Mouse (Mus musculus) frontal cortex, adult (tissue): ENCODE results near the gene Ttll1.
A peak's percentile ranks its signal among the peaks of the same experiment; 100 is the strongest.

Source experiments
- ATAC-seq: cut with Nextera tagmentation; 2 replicates; pipeline ENCODE4 v1.9.2; 2017; ENCODE audit warnings: mild to moderate bottlenecking, moderate library complexity, mixed read lengths; ENCODE audit not compliant: low TSS enrichment

Ttll1 gene

DNA sequence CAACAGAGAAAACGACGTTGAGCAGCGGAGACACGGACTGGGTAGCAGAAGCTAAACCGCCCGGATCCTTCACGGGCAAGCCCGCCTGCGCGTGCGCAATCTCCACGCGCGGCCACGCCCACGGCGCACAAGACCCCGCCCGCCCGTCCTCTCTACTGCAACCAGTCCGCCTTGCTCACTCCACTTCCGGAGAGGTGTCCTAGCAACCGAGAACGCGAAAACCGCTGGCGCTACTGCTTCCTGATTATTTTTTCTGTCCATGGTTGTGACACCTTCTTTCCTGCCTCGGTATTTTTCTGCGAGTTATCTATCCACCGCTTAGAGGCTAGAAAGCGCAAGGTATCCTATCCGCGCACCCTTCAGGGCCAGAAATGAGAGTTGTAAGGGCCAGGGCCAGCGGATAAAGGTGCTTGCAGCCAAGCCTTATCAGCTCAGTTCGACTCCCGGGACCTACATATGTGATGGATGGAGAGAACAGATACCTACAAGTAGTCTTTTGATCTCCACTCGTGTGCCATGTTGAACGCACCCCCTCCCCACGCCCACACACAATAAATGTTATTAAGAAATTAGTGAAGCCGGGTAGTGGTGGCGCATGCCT lies at the start of gene Ttll1:
TSS of gene Ttll1 (minus strand) at position 89 of the 601 bp plus-strand sequence.
- ATAC-seq: peak; percentile 98

DNA sequence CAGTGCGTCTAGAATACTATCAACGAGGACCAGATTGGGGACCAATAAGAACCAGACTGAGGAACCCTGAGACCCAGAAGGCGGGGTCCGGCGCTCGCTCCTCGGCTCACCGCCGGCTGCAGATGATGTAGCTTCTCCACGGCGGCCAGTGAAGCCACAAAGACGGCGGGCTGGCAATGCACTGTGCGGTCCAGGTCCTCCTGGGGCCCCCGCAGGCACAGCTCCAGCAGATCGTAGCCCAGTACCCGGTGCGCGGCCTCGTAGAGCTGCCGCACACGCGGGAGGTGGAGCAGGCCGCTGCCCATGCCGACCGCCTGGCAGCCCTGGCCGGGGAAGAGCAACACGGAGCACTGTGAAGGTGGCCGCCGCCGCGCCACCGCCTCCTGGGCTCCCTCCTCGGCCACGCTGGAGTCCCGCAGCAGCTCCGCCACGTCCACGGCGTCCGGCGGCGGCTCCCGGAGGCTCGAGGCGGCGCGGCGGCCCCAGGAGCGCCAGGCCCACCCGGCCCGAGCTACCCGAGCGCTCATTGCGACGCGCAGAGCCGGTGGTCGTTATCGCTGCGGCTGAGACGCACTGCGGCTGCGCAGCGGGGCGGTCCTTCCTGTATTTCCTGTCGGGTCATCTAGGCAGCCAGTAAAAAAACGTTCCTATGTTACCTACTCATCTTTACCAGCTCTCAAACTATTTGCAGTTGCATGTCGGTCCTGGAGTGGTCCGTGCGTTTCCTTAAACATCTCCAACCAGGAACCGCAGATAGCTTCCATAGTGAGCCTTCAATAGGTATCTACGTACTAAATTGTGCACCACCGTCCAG lies 44.7 kb upstream of the Ttll1 start:
- ATAC-seq: peak; percentile 94

DNA sequence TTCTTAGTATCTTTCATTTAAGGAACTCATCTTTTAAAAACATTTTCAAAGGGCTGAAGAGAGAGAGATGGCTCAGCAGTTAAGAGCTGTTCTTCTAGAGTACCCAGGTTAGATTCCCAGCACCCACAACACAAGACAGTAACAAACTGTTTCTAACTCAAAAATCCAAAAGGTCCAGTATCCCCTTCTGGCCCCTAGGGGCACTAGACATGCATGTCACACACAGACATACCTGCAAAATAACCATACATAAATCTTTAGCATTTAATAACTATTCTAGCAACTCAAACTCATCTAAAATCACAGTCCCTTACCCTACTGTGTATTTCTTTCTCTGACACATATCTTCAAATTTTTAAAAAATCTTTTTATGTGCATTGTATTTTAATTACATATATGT lies 43.1 kb upstream of the Ttll1 start:
- no peak for ATAC-seq

DNA sequence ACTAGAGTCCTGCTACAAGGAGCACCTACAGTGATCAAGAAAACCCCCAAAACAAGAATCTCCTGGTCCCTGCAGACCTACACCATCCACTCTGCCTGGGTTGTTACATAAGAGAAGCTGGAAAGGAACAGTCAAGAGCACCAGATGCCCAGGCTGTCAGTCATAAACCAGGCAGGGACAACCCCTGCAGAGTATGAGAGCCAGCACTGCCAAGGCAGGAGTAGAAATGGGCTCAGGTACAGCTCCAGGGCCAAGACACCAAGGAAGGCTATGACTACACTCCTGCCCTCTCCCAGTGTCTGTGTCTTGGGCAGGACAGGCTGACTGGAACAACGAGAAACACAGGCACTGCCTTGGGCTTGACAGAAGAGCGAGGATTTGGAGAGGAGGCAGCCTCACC lies 39.4 kb upstream of the Ttll1 start:
- no peak for ATAC-seq

DNA sequence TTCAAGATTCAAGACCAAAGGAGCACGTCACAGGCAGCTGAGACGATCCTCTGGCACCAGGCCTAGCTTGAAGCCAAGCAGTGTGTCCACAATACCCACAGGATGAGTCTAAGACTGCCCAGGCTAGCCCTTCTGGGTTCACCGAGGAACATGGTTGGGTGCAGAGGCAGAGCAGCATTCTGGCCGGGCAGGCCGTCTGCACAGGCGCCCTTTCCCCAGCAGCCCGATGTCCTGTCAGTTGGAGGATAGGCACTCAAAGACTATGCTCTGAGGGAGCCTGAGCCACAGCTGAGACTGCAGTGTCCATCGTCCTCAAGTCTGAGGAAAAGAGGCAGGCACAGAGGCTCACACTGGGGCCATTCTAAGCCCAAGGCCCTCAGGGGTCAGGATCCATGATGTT lies 36.5 kb upstream of the Ttll1 start:
- no peak for ATAC-seq

DNA sequence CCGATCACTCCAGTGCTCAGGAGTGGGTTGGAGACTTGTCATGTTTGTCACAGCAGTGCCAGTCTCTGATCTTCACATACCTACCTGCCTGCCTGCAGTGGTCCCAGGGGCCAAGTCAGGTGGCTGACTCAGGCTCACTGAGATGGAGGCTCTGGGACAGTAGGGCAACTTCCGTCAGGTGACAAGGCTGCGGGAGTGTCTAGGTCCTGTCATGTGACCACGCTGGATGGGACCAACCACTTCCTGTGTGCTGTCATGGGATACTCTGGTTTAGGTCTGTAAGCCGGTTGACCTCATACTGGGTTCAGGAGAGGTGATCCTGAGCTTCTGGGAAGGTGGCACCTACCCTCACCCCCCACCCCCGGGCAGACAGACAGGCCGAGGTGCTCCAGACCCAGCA lies 35.3 kb upstream of the Ttll1 start:
- no peak for ATAC-seq

DNA sequence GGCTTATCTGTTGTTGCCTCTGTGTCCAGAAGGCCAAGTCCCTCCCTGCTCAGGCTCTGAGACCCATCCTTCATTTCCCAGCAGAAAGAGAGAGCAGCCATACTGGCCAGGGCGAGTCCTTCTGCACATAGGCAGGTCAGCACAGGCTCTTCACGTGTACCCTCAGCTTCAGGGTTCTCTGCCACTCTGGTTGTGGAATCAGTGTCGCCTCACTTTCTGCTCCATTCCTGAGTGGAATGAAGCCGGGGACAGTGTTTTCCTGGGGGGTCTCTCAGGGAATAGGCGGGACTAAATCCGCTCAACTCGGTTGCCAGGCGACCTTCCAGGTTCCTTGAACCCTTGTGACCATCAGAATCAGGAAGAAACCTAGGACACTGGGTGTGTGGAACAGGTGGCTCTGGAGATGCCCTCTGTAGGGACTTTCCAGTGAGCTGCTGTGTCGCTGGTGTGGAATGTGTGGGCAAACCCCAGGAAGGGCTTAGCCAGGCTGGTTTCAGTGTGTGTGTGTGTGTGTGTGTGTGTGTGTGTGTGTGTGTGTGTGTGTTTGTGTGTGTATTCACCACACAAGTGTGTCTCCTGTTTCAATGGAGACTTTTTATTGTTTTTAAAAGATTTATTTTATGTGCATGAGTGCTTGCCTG lies 31.1 kb upstream of the Ttll1 start:
- ATAC-seq: no peak

DNA sequence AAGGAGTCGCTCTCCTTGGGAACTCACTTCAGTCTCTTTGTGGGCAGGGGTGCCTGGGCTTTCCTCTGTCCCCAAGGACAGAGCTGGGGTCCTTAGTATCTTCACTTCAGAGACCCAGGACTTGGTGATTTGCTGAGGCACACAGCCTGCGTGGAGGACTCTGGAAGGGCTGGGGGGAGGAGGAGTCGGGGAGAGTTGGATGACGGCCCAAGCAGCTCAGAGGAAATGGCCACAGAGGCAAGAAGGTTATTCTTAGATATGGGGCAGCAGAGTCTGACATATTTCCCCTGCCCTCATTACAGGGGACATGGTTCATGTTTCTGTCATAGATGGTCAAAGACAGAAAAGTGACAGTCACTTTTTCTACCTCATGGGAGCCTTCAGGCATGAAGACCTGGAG lies 29.2 kb upstream of the Ttll1 start:
- ATAC-seq: no peak

DNA sequence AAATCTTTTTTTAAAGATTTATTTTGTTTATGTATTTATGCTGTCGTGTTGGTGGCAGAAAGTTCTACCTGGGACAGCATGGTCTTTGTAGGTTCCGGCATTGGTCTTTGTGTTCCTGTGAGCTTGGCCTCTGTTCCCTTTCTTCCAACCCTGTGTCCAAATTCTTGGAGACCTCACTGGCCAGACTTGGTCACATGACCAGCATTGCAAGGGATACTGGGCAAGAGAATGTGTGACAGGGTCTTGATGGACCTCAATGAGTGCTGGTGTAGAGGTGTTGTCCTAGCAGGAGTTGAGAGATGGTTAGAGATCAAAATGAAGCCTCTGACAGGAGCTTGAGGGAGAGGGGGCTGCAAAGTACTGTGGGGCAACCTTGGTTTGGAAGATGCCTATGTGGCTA lies 28.2 kb upstream of the Ttll1 start:
- ATAC-seq: no peak

DNA sequence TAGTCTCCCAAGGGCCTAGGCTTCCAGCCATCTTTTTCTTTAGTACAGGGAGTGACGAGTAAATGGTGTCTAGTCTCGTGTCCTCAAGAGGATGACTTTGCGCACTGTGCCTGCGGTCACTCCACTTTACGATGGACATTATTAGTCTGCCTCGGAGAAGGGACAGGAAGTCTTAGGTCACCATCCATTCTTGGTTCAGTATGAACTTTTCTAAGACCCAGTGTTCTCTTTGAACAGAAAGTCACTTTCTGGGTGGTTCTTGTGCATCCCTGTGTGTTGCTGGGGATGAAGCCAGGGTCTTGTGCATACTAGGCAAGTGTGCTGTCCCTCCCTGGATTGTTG lies 25.2 kb upstream of the Ttll1 start:
- no peak for ATAC-seq

DNA sequence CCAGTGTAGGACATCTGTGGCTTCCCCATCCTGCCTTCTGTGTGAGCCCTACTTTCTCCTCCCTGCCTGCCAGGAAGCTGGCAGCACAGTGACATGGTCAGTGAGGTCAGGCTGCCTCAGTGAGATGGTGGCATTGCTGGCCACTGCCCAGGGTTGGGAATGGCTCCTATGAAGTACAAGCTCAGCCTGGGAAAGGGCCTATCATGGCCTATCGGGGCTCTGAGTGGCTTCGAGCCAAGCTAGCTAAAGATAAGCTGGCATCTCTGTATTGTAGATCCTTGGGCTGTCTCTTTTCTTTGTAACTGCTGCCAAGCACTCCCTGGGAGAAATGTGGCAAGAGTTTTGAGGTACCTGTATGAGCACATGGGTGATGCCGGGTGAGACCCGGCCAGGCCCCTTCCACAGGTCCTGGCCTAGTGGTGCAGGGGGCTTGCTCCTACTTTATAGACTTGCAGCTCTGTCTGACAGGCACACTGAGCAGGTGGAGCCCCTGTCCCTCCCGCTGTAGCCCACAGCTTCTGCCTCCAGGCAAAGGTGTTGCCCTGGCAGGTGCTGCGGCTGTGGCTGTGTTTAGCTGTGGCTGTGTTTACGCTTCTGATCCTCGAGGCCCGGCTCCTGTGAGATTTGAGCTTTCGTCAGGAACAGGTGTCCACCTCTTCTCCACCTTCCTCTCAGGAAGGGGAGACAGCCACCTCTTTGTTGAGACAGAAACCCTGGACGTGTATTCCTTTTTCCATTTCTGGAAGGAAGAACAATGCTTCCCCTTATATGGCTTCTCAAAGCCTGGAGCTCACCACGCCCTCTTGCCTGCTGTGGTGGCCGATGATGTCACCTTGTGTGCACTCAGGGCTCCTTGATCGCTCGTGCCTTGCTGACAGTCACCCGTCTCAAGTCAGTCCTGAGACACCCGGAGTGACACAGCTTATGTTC lies 24.5 kb upstream of the Ttll1 start:
- ATAC-seq: no peak

DNA sequence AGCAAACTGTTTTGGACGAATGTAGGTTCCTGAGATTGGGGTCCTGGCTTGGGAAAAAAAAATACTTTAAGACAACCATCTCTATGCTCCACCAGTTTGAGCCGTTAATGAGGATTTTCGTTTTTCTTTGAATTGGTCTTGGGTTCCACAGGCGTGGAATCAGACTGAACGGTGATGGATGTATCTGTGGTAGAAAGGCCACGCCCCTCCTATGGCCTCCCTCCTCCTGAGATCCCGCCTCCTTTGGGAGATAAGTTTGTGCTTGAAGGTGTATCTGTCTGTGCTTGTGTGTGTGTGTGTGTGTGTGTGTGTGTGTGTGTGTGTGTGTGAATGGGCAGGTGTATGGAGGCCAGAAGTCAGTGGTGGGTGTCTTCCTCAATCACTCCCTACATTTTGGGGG lies 21.9 kb upstream of the Ttll1 start:
- ATAC-seq: no peak

DNA sequence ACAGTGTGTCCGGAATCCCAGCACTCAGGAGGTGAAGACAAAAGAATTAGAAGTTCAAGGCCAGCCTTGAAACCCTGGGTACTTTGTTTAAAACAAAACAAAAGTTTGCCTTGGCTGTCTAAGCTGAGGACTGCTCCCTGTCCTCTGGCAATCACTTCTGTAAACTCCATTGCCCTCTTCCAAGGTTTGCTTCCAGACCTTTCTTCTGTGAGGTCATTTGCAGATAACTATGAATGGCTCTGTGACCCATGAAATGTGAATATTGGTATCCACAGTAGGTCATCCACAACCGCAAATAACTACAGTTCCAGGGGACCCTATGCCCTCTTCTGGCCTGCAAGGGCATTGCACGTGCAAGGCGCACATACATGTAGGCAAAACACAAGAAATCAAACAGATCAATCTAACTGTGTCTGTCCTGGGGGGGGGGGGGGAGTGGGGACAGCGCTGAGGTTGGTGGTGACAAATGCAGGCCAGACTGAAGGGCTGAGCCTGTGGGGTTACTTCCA lies 21.3 kb upstream of the Ttll1 start:
- no peak for ATAC-seq

DNA sequence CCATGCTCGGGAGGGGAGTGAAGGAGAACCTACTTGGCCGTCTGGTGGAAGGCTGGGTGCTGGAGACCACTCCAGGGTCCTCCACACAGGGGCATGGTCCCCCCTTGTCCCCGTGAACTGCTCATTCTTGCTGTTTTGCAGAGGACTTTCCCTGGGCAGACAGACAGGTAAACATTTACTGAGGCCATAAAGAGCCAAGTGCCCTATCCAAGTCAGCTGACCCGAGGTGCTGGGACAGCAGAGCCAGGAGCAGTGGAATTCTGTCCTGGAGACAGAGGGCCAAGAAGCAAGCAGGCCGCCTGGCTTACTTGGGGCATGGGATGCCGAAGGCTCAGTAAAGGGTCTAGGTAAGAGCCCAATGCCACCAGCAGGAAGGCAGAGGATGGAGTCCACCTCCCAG lies 20.0 kb upstream of the Ttll1 start:
- ATAC-seq: no peak

DNA sequence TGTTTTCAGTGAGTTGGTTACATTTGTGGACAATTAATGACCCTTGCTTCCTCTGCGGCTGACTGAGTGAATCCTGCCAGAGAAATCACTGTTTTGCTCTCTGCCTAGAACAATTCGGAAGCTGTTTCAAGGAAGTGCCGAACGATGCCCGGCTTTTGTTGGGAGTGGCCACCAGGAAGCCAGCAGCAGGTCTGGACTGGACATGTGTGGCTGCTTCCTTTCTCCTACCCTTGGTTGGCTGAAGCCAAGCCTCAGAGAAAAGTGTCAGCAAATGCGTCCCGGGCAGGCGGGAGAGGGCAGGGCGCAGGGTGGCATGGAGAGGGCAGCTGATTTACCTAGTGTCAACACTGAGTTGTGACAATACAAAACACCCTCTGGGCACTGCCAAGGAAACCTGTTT lies 19.5 kb upstream of the Ttll1 start:
- ATAC-seq: no peak

DNA sequence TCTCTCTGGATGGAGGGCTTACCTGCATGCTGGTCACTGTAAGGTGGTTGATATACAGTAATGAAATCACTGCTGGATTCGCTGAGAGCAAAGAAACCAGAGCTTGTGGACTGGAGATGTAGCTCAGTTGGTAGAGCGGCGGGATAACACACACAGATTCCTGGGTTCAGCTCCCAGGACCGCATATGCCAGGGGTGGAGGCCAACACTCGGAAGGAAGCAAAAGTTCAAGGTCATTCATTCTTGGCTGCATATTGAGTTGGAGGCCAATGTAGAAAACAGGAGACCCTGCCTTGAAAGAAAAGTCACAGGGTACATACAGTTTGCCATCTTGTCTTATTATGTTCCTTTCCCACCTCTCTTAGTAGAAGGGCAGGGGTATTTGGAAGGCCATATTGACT lies 19.1 kb upstream of the Ttll1 start:
- no peak for ATAC-seq

DNA sequence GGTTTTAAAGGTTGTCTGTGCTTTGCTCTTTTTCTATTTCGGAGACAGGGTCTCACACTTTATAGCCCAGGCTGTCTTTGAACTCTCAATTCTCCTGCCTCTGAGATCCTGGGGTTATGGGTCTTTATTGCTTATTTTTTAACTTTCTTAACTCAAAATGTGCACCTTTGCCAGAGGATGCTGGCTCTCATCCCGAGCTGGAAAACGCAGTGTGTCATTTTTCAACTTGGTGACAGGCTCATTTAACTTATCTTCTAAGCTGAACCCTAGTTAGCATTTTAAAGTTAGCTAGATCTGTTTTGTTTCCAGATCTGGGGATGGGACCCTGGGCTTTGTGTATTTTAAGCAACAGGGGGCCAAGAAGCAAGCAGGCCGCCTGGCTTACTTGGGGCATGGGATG lies 18.2 kb upstream of the Ttll1 start:
- ATAC-seq: no peak

DNA sequence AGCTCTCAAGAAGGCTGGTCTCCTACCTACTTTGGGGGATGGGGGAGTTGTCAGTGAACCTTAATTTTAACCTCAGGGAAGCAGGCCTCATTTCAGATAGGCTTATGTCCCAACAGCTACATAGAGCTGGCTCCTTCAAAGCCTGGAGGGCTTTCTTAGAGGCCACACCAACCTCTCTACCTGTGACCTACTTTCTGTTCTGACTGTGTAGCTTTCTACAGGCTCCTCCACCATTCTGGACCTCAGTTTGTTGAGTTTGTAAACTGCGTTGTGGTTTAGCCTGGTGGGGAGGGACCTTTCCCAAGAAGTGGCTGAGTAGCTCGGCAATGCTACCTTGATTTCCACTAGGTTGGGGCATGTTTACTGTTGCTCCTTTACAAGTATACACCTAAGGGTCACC lies 17.1 kb upstream of the Ttll1 start:
- no peak for ATAC-seq

DNA sequence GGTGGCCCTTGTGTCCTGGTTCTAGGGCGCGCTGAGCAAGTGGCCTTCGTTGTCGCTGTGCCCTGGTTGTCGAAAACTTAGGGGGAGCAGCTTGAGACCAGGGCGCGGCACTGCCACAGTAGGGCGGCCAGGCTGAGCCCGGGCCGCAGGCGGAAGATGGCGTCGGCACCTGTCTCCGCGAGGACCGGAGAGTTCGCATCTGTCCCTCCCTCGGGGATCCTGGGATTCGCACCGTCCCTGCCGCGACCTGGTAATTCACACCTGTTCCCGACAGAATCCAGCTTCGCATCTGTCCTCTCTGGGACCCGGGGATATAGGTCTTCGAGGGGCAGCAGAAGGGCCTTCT lies 16.4 kb upstream of the Ttll1 start:
- ATAC-seq: no peak

DNA sequence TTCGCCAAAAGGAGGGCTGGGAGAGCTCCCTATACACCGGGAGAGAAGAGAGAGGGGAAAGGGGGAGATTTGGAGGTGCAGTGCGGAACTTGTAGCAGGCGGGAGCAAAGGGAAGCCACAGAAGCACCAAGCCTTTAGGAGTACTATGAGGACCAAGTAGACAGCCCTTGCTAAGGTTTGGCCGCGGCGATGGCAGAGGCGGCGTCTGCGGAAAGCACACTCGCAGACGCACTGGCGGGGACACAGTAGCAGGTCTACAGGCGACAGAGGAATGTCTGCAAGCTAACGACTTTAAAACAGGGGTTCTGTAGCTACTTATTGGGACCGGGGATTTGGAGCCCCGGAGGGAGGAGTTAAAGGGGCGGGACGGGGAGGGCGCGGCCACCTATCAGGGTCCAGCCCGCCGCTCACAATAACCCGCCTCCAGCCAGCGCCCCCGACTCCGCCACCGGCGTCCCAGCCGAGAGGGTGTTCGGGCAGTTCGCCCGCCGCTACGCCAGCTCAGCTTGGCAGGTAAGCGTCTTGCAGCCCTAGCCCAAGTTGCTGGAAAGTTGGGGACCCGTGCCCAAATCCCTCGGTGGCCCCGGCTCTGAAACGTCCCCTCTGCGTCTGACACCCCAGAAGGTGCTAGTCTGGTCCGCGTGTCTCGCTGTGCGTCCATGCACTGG lies 15.9 kb upstream of the Ttll1 start, which contains the start of gene Bik:
TSS of gene Bik (plus strand) at position 439 of the 668 bp plus-strand sequence.
- peak; percentile 65; the same call in 1 of the 2 replicates for ATAC-seq

DNA sequence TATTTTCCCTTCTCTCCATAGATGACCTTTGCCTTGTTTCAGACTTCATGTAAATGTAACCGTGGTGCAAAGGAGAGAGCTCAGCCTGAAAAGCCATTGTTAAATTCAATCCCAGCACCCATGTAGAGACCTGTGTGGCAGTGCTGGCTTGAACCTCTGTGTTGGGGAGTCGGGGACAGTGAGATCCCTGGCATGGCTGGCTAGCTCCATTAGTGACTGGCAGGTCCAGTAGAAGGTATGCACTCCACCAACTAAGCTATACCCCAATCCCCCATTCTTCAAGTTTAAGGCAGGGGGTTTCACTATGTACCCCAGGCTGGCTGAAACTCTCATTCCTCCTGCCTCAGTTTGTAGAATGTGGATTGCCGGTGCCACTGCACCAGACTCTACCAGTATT lies 13.6 kb upstream of the Ttll1 start:
- ATAC-seq: no peak
